Mouse (Mus musculus) left cerebral cortex, postnatal 10 days (tissue): ENCODE results near the gene Ppp1r3g. TPM values are rescaled to one million over a fixed set of nuclear protein-coding genes. Genes with fewer than 3 reads are reported as not detected.
"Not testable (repeated sequence)": the region's sequence is repeated elsewhere in the genome, so short reads cannot be mapped to it uniquely, and the experiment has no call there.

Source experiments
- DNase-seq, 2 experiments: peaks; one replicate each; pipeline ENCODE4 v3.0.0; 2021 to 2022; ENCODE audit warnings: low spot score in 2 of 2, mixed read lengths in 1 of 2; ENCODE audit errors: extremely low spot score in 1 of 2
- intact Hi-C: fragments of 180-260 bp; cut with DNase I; formaldehyde crosslinking; loops from one replicate; pipeline ENCODE4 v1.15.1; 2025
- total RNA-seq, 2 experiments: library from RNA; stranded (reverse); gene quantifications; 2 replicates each; pipeline ENCODE4 v1.2.3; 2021

Ppp1r3g gene
- total RNA-seq, 2 experiments from 2014 or later, result 5.9 to 11.7 TPM

- DNase-seq, result no peak
- intact Hi-C loops, result no loop called here
These were observed 30.7 kb downstream of the Ppp1r3g start for GRCm38 (mm10) chr13:35989329-35989728.

- DNase-seq, intact Hi-C loops: not testable (repeated sequence)
These were observed 32.5 kb downstream of the Ppp1r3g start for GRCm38 (mm10) chr13:35991185-35991584.

GRCm38 (mm10) chr13:35994067-35994466 is 35.4 kb downstream of the Ppp1r3g start:
- DNase-seq, result peak; percentile 62 to 68
- intact Hi-C loops, result no loop called here

GRCm38 (mm10) chr13:35995231-35995630 is 36.6 kb downstream of the Ppp1r3g start:
- intact Hi-C loops, result no loop called here
- DNase-seq, result no peak

- intact Hi-C loops, result no loop called here
These were observed 37.2 kb downstream of the Ppp1r3g start for GRCm38 (mm10) chr13:35995696-35996426.

GRCm38 (mm10) chr13:35997606-35998005 is 39.0 kb downstream of the Ppp1r3g start:
- intact Hi-C loops, result no loop called here
- DNase-seq, result no peak

More at GRCm38 (mm10) chr13:35995696-35996426, 37.2 kb downstream of the Ppp1r3g start:
- DNase-seq, result no peak

- intact Hi-C loops, result no loop called here
- DNase-seq, result no peak
These were observed 42.2 kb downstream of the Ppp1r3g start for GRCm38 (mm10) chr13:36000798-36001197.

- intact Hi-C loops, result loop anchor here (10.0 kb wide), 1 partner anchor 255 kb away; no protein-coding TSS in a partner anchor
- no peak for DNase-seq
These were observed 51.3 kb downstream of the Ppp1r3g start for GRCm38 (mm10) chr13:36009981-36010380.

GRCm38 (mm10) chr13:36015636-36016035 is 57.0 kb downstream of the Ppp1r3g start:
- DNase-seq, result no peak
- intact Hi-C loops, result loop anchor here (5.0 to 10.0 kb wide), 3 partner anchors 102 to 717 kb away; partner anchors contain the start of genes Fars2 and Lyrm4

GRCm38 (mm10) chr13:36018017-36018416 is 59.4 kb downstream of the Ppp1r3g start:
- DNase-seq, result no peak
- intact Hi-C loops, result loop anchor here (5.0 to 10.0 kb wide), 3 partner anchors 99 to 714 kb away; partner anchors contain the start of genes Fars2 and Lyrm4

- DNase-seq, result peak; percentile 74 to 87
- intact Hi-C loops, result loop anchor here (5.0 to 10.0 kb wide), 4 partner anchors 98 to 1293 kb away; partner anchors contain the start of genes Fars2 and Lyrm4
These were observed 61.0 kb downstream of the Ppp1r3g start for GRCm38 (mm10) chr13:36019309-36020274.

Other genes with a start within 250 kb of the Ppp1r3g start
- 1 to 10 TPM; 5.8 to 8.0 TPM for gene Rpp40, start 52.5 kb upstream of the Ppp1r3g start, total RNA-seq
- gene Fars2, start 158.6 kb downstream of the Ppp1r3g start, total RNA-seq, result 10 to 100 TPM; 31.1 to 37.6 TPM
- 10 to 100 TPM; 19.8 to 20.7 TPM for gene Lyrm4, start 158.7 kb downstream of the Ppp1r3g start, total RNA-seq